Mouse (Mus musculus): Measurements from ENCODE around the gene Gm45808. TPM values are rescaled to one million over a fixed set of nuclear protein-coding genes. Genes with fewer than 3 reads are reported as not detected.
A peak's percentile ranks its signal among the peaks of the same experiment; 100 is the strongest.

The Gm45808 gene
- total RNA-seq, 2 experiments from 2014 or later: 14.9 to 20.7 TPM

GRCm38 (mm10) chr7:45455932-45456696 lies 30.5 kb downstream of the Gm45808 start:
- DNase-seq (ENCODE audit: low spot score in 2 of 2): no peak

- DNase-seq (ENCODE audit: low spot score in 2 of 2): no peak
Measured at GRCm38 (mm10) chr7:45454971-45455370, 31.6 kb downstream of the Gm45808 start.

- peak in 1 of 2 experiments; percentile 65 for DNase-seq (ENCODE audit: low spot score in 2 of 2)
Measured at GRCm38 (mm10) chr7:45451344-45451982, 35.1 kb downstream of the Gm45808 start.

- no peak for DNase-seq (ENCODE audit: low spot score in 2 of 2)
Measured at GRCm38 (mm10) chr7:45449974-45450373, 36.6 kb downstream of the Gm45808 start.

- no peak for DNase-seq (ENCODE audit: low spot score in 2 of 2)
Measured at GRCm38 (mm10) chr7:45447325-45447990, 39.2 kb downstream of the Gm45808 start.

GRCm38 (mm10) chr7:45446589-45446988 lies 40.0 kb downstream of the Gm45808 start:
- no peak for DNase-seq (ENCODE audit: low spot score in 2 of 2)

GRCm38 (mm10) chr7:45443526-45444420 lies 42.8 kb downstream of the Gm45808 start:
- no peak for DNase-seq (ENCODE audit: low spot score in 2 of 2)

- DNase-seq (ENCODE audit: low spot score in 2 of 2): no peak
Measured at GRCm38 (mm10) chr7:45437521-45438276, 48.9 kb downstream of the Gm45808 start, which contains the start of gene Ruvbl2. Gene Ruvbl2, minus strand, starts transcription at chr7:45438096.

GRCm38 (mm10) chr7:45437046-45437445 lies 49.6 kb downstream of the Gm45808 start:
- DNase-seq (ENCODE audit: low spot score in 2 of 2): no peak

- no peak for DNase-seq (ENCODE audit: low spot score in 2 of 2)
Measured at GRCm38 (mm10) chr7:45436444-45436843, 50.2 kb downstream of the Gm45808 start.

GRCm38 (mm10) chr7:45435038-45435437 lies 51.6 kb downstream of the Gm45808 start:
- DNase-seq (ENCODE audit: low spot score in 2 of 2): no peak

GRCm38 (mm10) chr7:45434203-45435015 lies 52.2 kb downstream of the Gm45808 start, which contains the start of gene Gys1:
Gene Gys1, plus strand, starts transcription at chr7:45434844.
- peak; percentile 99 for DNase-seq (ENCODE audit: low spot score in 2 of 2)

GRCm38 (mm10) chr7:45433835-45434202 lies 52.8 kb downstream of the Gm45808 start:
- no peak for DNase-seq (ENCODE audit: low spot score in 2 of 2)

- DNase-seq (ENCODE audit: low spot score in 2 of 2): no peak
Measured at GRCm38 (mm10) chr7:45426556-45426955, 60.1 kb downstream of the Gm45808 start.

GRCm38 (mm10) chr7:45421194-45421593 lies 65.4 kb downstream of the Gm45808 start:
- no peak for DNase-seq (ENCODE audit: low spot score in 2 of 2)

GRCm38 (mm10) chr7:45420615-45420919 lies 66.0 kb downstream of the Gm45808 start, which contains the start of gene Lhb:
Gene Lhb, plus strand, starts transcription at chr7:45420820.
- DNase-seq (ENCODE audit: low spot score in 2 of 2): no peak

- no peak for DNase-seq (ENCODE audit: low spot score in 2 of 2)
Measured at GRCm38 (mm10) chr7:45419859-45420614, 66.6 kb downstream of the Gm45808 start.

GRCm38 (mm10) chr7:45417962-45418492 lies 68.6 kb downstream of the Gm45808 start:
- no peak for DNase-seq (ENCODE audit: low spot score in 2 of 2)

Measured in adrenal gland, postnatal 4 days (tissue).